Mouse (Mus musculus): ENCODE data around the gene Gata3.

DNA sequence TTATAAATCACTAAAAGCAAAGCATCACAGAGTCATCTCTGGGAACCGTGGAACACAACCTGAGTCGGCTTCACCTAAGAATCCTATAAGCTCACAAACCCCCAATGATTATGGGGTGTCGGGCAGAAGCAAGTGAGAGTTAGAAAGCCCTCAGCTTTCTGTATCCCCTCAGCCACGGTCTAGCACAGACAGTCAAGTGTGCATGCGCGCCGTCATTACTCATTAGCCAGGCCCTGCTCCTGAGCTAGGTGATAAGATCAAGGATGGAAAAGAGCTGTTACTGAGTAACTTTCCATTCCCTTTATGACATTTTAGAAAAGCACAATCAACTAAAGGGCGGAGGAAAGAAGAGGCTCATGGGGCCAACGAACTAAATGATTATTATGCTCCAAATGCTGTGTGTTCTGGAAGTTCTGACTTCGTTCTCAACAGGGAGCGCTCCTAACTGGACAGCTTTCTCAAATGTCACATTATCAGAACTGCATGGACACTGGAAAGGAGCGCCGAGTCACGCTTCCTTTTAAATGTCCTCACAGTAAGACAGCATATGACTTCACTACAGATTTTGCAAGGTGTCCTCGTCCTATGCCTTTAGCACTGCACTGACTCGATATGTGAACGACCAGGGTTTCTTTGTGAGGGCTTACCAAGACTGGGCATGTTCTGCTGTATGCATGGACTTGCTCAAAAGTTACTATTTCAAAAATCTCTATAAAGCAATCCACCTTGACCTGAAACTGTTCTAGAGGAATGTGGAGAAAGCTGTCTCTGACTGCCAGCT is 29.0 kb upstream of the Gata3 start:
- TF ChIP-seq POLR2A (IDR thresholded peaks at IDR 0.05; ENCODE audit: low read depth, low read length) (no peak), CTCF (conservative IDR thresholded peaks at IDR 0.05; ENCODE audit: insufficient read depth, insufficient read length, low read depth, low read length) (no peak)

Data from kidney, adult 2 months (tissue).